In the genomic region with DNA sequence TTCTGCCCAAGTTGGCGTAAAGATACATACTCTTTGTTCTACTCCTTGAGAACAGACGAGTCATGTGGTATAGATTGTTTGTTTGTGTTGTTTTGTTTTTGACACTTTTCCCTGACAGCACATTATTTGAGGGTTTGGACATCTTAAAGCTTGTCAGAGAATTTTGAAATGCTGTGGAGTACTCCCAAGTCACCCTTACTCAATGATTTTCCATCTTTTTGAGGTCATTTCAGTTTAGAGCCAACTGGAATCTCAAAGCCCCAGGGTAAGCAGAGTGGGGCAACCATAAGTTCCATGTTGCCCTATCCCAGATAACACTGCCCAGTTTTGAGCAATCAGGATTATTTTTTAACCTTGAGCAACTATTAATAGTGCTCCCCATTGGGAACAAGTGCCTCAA, we compare ENCODE assay signal across 20 mouse cellular contexts. TPM values are rescaled to one million over a fixed set of nuclear protein-coding genes. Genes with fewer than 3 reads are reported as not detected.
A peak's percentile ranks its signal among the peaks of the same experiment; 100 is the strongest.
DNase-seq lines count a peak whose midpoint lies in the region; ATAC-seq and TF ChIP-seq lines count a peak whose summit lies in the region.
"Had no signal": no experiment of that assay in that cellular context is flagged by ENCODE, and none has a peak within 500 bp of the region (broad histone marks: within the 10 kb centered on the region; RNA-seq: fewer than 3 reads in every experiment).

No protein-coding gene starts in this region.

- no peak for ATAC-seq in heart, postnatal 0 days (ENCODE audit: insufficient read depth, low read depth)
- ATAC-seq: forebrain, embryonic 16.5 days; intestine, embryonic 16.5 days had no signal

- 80% methylated on average over 2 of the region's 2 CpGs for WGBS in heart, postnatal 0 days

- H3K27ac ChIP-seq in gastrocnemius, adult 2 months, result peak overlapping the region; percentile 95
- peak overlapping the region; percentile 64 for H3K27ac ChIP-seq in heart, postnatal 0 days (ENCODE audit: low read depth)
- H3K27ac ChIP-seq in brown adipose tissue, adult 24 weeks (replicated peaks; ENCODE audit: low read depth, low read length), result peak overlapping the region; percentile 99
- H3K27ac ChIP-seq: embryonic facial prominence, embryonic 12.5 days; forebrain, embryonic 12.5 days; hindbrain, embryonic 15.5 days had no signal

- peak overlapping the region; percentile 88 for H3K4me3 ChIP-seq in gastrocnemius, adult 2 months
- H3K4me3 ChIP-seq in heart, postnatal 0 days (ENCODE audit: low read depth, low read length), result no peak overlapping the region
- peak overlapping the region; percentile 32 for H3K4me3 ChIP-seq in brown adipose tissue, adult 24 weeks (ENCODE audit: insufficient read depth, low read depth, low read length)
- H3K4me3 ChIP-seq: embryonic facial prominence, embryonic 12.5 days; forebrain, embryonic 12.5 days; hindbrain, embryonic 15.5 days had no signal

- peaks cover 19% of the 10 kb centered on the region for H3K4me1 ChIP-seq in heart, postnatal 0 days (ENCODE audit: control insufficient read depth, insufficient read depth)
- peaks cover 20% of the 10 kb centered on the region for H3K4me1 ChIP-seq in brown adipose tissue, adult 24 weeks (ENCODE audit: control insufficient read depth, insufficient read depth, insufficient read length, low read length)
- H3K4me1 ChIP-seq: embryonic facial prominence, embryonic 12.5 days; hindbrain, embryonic 15.5 days had no signal

- TF ChIP-seq EP300 in heart, postnatal 0 days (IDR thresholded peaks at IDR 0.05; ENCODE audit: low read depth), result no peak

- H3K4me2 ChIP-seq in heart, postnatal 0 days (ENCODE audit: low read depth, low read length), result peak overlapping the region; percentile 22; the same call in 1 of the 2 replicates
- H3K4me2 ChIP-seq: embryonic facial prominence, embryonic 12.5 days; forebrain, embryonic 12.5 days; hindbrain, embryonic 15.5 days had no signal

- H3K27me3 ChIP-seq in heart, postnatal 0 days (ENCODE audit: control insufficient read depth, insufficient read depth, low read length), result no peaks in the 10 kb centered on the region
- H3K27me3 ChIP-seq: CH12.LX; embryonic facial prominence, embryonic 12.5 days had no signal

- DNase-seq in gastrocnemius, adult 2 months, result no peak
- DNase-seq in gastrocnemius, postnatal 4 days (ENCODE audit: low spot score in 2 of 2), result no peak
- no peak for DNase-seq in heart, postnatal 0 days (ENCODE audit: low spot score)
- DNase-seq in heart, adult 8-10 months (ENCODE audit: low spot score), result no peak
- peak; percentile 39 for DNase-seq in NIH3T3 (ENCODE audit: low read depth)
- no peak for DNase-seq in left cerebral cortex, postnatal 25 days (ENCODE audit: low spot score in 2 of 2)
- DNase-seq: adrenal gland, postnatal 25 days; cerebellum, adult 11 months; cerebellum, adult 8-10 months; cerebellum, postnatal 25 days; gastrocnemius, postnatal 25 days; heart, postnatal 36 days; kidney, adult 2 months had no signal

- H3K9me3 ChIP-seq in heart, postnatal 0 days (replicated peaks; ENCODE audit: control insufficient read depth, low read length), result no peaks in the 10 kb centered on the region
- H3K9me3 ChIP-seq: embryonic facial prominence, embryonic 12.5 days; forebrain, embryonic 12.5 days; hindbrain, embryonic 15.5 days had no signal

- no peak overlapping the region for H3K9ac ChIP-seq in heart, postnatal 0 days (replicated peaks; ENCODE audit: low read depth, low read length)
- H3K9ac ChIP-seq: embryonic facial prominence, embryonic 12.5 days; forebrain, embryonic 12.5 days; hindbrain, embryonic 15.5 days had no signal

- no peak for TF ChIP-seq CTCF in gastrocnemius, adult 2 months (IDR thresholded peaks at IDR 0.05)
- no peak for TF ChIP-seq CTCF in heart, postnatal 0 days (IDR thresholded peaks at IDR 0.05; ENCODE audit: low read depth)

- no peaks in the 10 kb centered on the region for H3K36me3 ChIP-seq in heart, postnatal 0 days (replicated peaks; ENCODE audit: control insufficient read depth, insufficient read depth, low read length)
- H3K36me3 ChIP-seq: embryonic facial prominence, embryonic 12.5 days; forebrain, embryonic 12.5 days; hindbrain, embryonic 15.5 days had no signal

- intact Hi-C loops in gastrocnemius, adult 2 months (cut with DNase I), result loop anchor here (5.0 kb wide), 1 partner anchor 33 kb away; no protein-coding TSS in a partner anchor
- intact Hi-C loops in left cerebral cortex, postnatal 25 days (cut with DNase I), result no loop called here

RNA-seq across cellular contexts. Expression of a gene that starts 8.1 kb away (rescaled TPM):
- total RNA-seq in gastrocnemius, adult 2 months (2021), result 100 to 1,000 TPM in 1 of 2 experiments, 10 to 100 TPM in 1; 82.9 to 125 TPM
- 100 to 1,000 TPM; 376 to 427 TPM for total RNA-seq in gastrocnemius, postnatal 4 days (2021)
- 461 and 590 TPM in 2 replicates for total RNA-seq in heart, postnatal 0 days (2014; rRNA removed; ENCODE audit: low replicate concordance)
- 335 and 338 TPM in 2 replicates for polyA plus RNA-seq in heart, postnatal 0 days (2015; fragmentation: Nextera tagmentation; extraction: Ambion mirVana)
- 100 to 1,000 TPM; 156 to 240 (median 203) TPM for total RNA-seq in heart, adult 8-10 months (2022)
- 735 and 867 TPM in 2 replicates for polyA plus RNA-seq in brown adipose tissue, adult 24 weeks (2012; ENCODE audit: insufficient read depth, insufficient read length, missing spikeins)
- total RNA-seq in left cerebral cortex, postnatal 25 days (2021), result 10 to 100 TPM; 17.3 to 18.2 TPM
- total RNA-seq: CH12.LX had no signal

RNA-seq across cellular contexts. Expression of a gene that starts 33.3 kb away (rescaled TPM):
- 10 to 100 TPM; 13.8 to 24.2 TPM for total RNA-seq in gastrocnemius, adult 2 months (2021)
- total RNA-seq in gastrocnemius, postnatal 4 days (2021), result 10 to 100 TPM; 32.0 to 37.4 TPM
- 52.2 and 78.4 TPM in 2 replicates for total RNA-seq in heart, postnatal 0 days (2014; rRNA removed; ENCODE audit: low replicate concordance)
- 58.8 and 59.4 TPM in 2 replicates for polyA plus RNA-seq in heart, postnatal 0 days (2015; fragmentation: Nextera tagmentation; extraction: Ambion mirVana)
- total RNA-seq in heart, adult 8-10 months (2022), result 10 to 100 TPM; 28.1 to 43.5 (median 41.9) TPM
- 223 and 244 TPM in 2 replicates for polyA plus RNA-seq in brown adipose tissue, adult 24 weeks (2012; ENCODE audit: insufficient read depth, insufficient read length, missing spikeins)
- total RNA-seq in left cerebral cortex, postnatal 25 days (2021), result 10 to 100 TPM; 25.7 to 30.5 TPM

Comparison
In these comparisons a context has a peak if more than half of its experiments do, and no peak if none do; other contexts are left out.
1. RNA of a gene that starts 8.1 kb away (total RNA-seq): 461 to 590 TPM in heart, postnatal 0 days, 376 to 427 TPM in gastrocnemius, postnatal 4 days, 156 to 240 TPM in heart, adult 8-10 months and 82.9 to 125 TPM in gastrocnemius, adult 2 months; 17.3 to 18.2 TPM in left cerebral cortex, postnatal 25 days; every median in the first group is over 4 times any median in the second.
2. Peak in every context shown above with its lines, with median percentiles within 50 percentile points of each other: H3K27ac ChIP-seq.